Mouse (Mus musculus) embryo, embryonic 10 days (tissue): ENCODE data around the gene Ankrd53.
"Not testable (repeated sequence)": the region's sequence is repeated elsewhere in the genome, so short reads cannot be mapped to it uniquely, and the experiment has no call there.

Experiments used
- DNase-seq: peaks from one replicate; pipeline ENCODE4 v3.0.0-alpha.2; 2015; ENCODE audit warnings: low spot score

Ankrd53 gene

GRCm38 (mm10) chr6:83766982-83767381 lies 4.5 kb downstream of the Ankrd53 start:
- DNase-seq = no peak

- no peak for DNase-seq
Observed at GRCm38 (mm10) chr6:83768485-83768884, 6.0 kb downstream of the Ankrd53 start.

GRCm38 (mm10) chr6:83774126-83774525 lies 11.7 kb downstream of the Ankrd53 start:
- DNase-seq = no peak

GRCm38 (mm10) chr6:83774781-83775563 lies 12.5 kb downstream of the Ankrd53 start:
- DNase-seq = peak; percentile 17

GRCm38 (mm10) chr6:83775638-83776293 lies 13.3 kb downstream of the Ankrd53 start, which contains the start of gene Tex261:
Gene Tex261, minus strand, starts transcription at chr6:83775813.
- peak; percentile 92 for DNase-seq

- DNase-seq = no peak
Observed at GRCm38 (mm10) chr6:83778306-83778705, 15.9 kb downstream of the Ankrd53 start.

GRCm38 (mm10) chr6:83779026-83779425 lies 16.6 kb downstream of the Ankrd53 start:
- peak; percentile 74 for DNase-seq

- no peak for DNase-seq
Observed at GRCm38 (mm10) chr6:83786426-83786825, 24.0 kb downstream of the Ankrd53 start.

GRCm38 (mm10) chr6:83788554-83788953 lies 26.1 kb downstream of the Ankrd53 start:
- peak; percentile 52 for DNase-seq

GRCm38 (mm10) chr6:83790533-83790932 lies 28.1 kb downstream of the Ankrd53 start:
- DNase-seq = not testable (repeated sequence)

GRCm38 (mm10) chr6:83791251-83791890 lies 28.9 kb downstream of the Ankrd53 start:
- DNase-seq = no peak

GRCm38 (mm10) chr6:83794760-83795296 lies 32.4 kb downstream of the Ankrd53 start, which contains the start of gene Nagk:
Gene Nagk, plus strand, starts transcription at chr6:83794982.
- DNase-seq = peak; percentile 97

GRCm38 (mm10) chr6:83795492-83795900 lies 33.1 kb downstream of the Ankrd53 start:
- peak; percentile 21 for DNase-seq

- no peak for DNase-seq
Observed at GRCm38 (mm10) chr6:83796686-83797085, 34.2 kb downstream of the Ankrd53 start.

GRCm38 (mm10) chr6:83802033-83802432 lies 39.6 kb downstream of the Ankrd53 start:
- DNase-seq = no peak

GRCm38 (mm10) chr6:83802846-83803245 lies 40.4 kb downstream of the Ankrd53 start:
- DNase-seq = no peak

- no peak for DNase-seq
Observed at GRCm38 (mm10) chr6:83815801-83816200, 53.4 kb downstream of the Ankrd53 start.
